Mouse (Mus musculus): Measurements from ENCODE around the gene Ccne1.

DNA sequence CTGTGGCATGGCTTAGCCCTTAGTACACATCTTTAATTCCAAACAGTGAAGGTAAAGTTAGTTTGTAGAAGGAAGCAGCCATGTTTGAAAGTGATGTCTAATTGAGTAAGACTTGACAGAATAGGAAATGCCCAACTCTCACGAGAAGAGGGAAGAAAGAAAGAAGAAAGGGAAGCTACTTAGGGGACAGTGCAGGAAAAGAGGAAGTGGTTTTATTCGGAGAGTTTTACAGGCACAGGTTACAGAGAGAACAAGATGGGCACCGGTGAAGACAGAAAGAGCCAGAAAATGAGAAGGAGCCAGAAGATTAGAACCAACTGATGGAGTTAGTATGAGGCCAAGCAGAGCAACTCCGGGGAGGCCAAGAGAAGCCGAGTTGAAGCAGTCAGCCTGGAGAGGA, 48.5 kb upstream of the Ccne1 start:
- TF ChIP-seq POLR2A (IDR thresholded peaks at IDR 0.05; ENCODE audit: extremely low read depth, insufficient read depth, low read length) (no peak), CTCF (IDR thresholded peaks at IDR 0.05; ENCODE audit: low read depth, low read length) (no peak)

Measured in liver, adult 2 months (tissue).